Mouse (Mus musculus) C2C12 (cell line): ENCODE measurements around the gene Etfb.
A peak's percentile ranks its signal among the peaks of the same experiment; 100 is the strongest.

ENCODE experiments used
- CTCF ChIP-seq: IDR thresholded peaks from one replicate; pipeline ENCODE4 v1.5.1; 2011; ENCODE audit not compliant: control insufficient read depth, insufficient read depth, insufficient read length
- FOSL1 ChIP-seq: IDR thresholded peaks from one replicate; pipeline ENCODE4 v1.8.0; 2011; ENCODE audit warnings: mild to moderate bottlenecking, low read length; ENCODE audit not compliant: poor library complexity, insufficient read depth, severe bottlenecking
- USF1 ChIP-seq: IDR thresholded peaks from one replicate; pipeline ENCODE4 v1.6.1; 2011; ENCODE audit warnings: low read depth, mild to moderate bottlenecking, control low read depth, moderate library complexity

DNA sequence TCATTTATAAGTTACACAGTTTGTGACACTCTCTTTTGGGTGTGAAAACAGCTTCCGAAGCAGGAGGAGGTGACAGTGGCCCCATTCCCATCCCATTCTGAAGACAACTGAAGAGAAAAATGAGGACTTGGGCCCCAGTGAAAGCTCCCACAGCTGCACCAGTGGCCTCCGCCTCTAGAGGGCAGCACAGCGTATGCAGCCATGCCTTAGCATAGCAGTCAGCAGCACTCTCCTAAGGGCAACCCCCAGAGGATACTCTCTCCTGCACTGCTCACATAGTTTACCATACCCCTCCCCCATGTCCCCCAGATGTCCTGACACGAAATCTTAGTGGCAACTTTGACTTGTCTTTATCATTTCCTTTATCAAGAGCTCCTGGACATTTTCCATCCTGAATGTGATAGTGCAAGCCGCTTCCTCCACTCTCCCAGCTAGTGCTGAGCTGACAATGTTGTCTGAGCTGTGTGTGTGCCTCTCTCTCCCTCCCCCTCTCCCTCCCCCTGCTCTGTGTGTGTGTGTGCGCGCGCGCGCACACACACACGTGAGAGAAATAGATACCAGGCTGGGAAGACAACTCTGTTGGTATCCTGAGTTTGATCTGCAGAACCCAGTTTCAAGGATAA, 20.8 kb upstream of the Etfb start:
- TF ChIP-seq CTCF (peak; percentile 90), USF1 (no peak), FOSL1 (no peak)
